Mouse (Mus musculus) macrophage (primary cell): ENCODE measurements around the gene Tagln2. TPM values are rescaled to one million over a fixed set of nuclear protein-coding genes. Genes with fewer than 3 reads are reported as not detected.

Source experiments
- H3K27ac ChIP-seq: fragments of 350-480 bp; formaldehyde crosslinking; 2 replicates; pipeline ENCODE4 v1.9.0; 2021
- H3K36me3 ChIP-seq: fragments of 350-480 bp; formaldehyde crosslinking; 2 replicates; pipeline ENCODE4 v1.9.0; 2021; ENCODE audit errors: inconsistent target
- H3K4me3 ChIP-seq: fragments of 350-480 bp; formaldehyde crosslinking; 2 replicates; pipeline ENCODE4 v1.9.0; 2021; ENCODE audit errors: inconsistent target
- H3K79me2 ChIP-seq: fragments of 350-480 bp; formaldehyde crosslinking; 2 replicates; pipeline ENCODE4 v1.9.0; 2021; ENCODE audit errors: inconsistent target
- WGBS: methylation state at CpG from one replicate; pipeline ENCODE4 v1.1.7; 2026; ENCODE audit warnings: inconsistent platforms; ENCODE audit not compliant: missing documents; 5-methylcytosine and 5-hydroxymethylcytosine counted together
- polyA plus RNA-seq: library from polyadenylated mRNA; stranded (reverse); fragments of 250-400 nt; gene quantifications from 3 replicates; pipeline ENCODE4 v1.2.4, GENCODE M21; 2018; ENCODE audit warnings: inconsistent platforms

Tagln2 gene
- polyA plus RNA-seq, 1 experiment from 2014 or later = 441 TPM

GRCm38 (mm10) chr1:172486651-172487050, 13.2 kb upstream of the Tagln2 start:
- no peak overlapping the region for H3K27ac ChIP-seq
- WGBS = 95% methylated on average over 5 of the region's 5 CpGs
- H3K4me3 ChIP-seq = no peak overlapping the region

GRCm38 (mm10) chr1:172487859-172488258, 12.0 kb upstream of the Tagln2 start:
- Histone ChIP-seq H3K4me3 (no peak overlapping the region), H3K79me2 (no peaks in the 10 kb centered on the region), H3K27ac (no peak overlapping the region), H3K36me3 (no peaks in the 10 kb centered on the region)
- WGBS = 90% methylated on average over 4 of the region's 4 CpGs

More at GRCm38 (mm10) chr1:172486651-172487050, 13.2 kb upstream of the Tagln2 start:
- H3K36me3 ChIP-seq = no peaks in the 10 kb centered on the region
- H3K79me2 ChIP-seq = no peaks in the 10 kb centered on the region

GRCm38 (mm10) chr1:172488831-172489230, 11.0 kb upstream of the Tagln2 start:
- Histone ChIP-seq H3K27ac (no peak overlapping the region), H3K36me3 (no peaks in the 10 kb centered on the region), H3K79me2 (no peaks in the 10 kb centered on the region), H3K4me3 (no peak overlapping the region)
- 87% methylated on average over 7 of the region's 7 CpGs for WGBS

- H3K36me3 ChIP-seq = no peaks in the 10 kb centered on the region
- H3K27ac ChIP-seq = no peak overlapping the region
- WGBS = 74% methylated on average over 12 of the region's 12 CpGs
- H3K4me3 ChIP-seq = no peak overlapping the region
- no peaks in the 10 kb centered on the region for H3K79me2 ChIP-seq
Observed at GRCm38 (mm10) chr1:172489585-172490250, 10.1 kb upstream of the Tagln2 start.

GRCm38 (mm10) chr1:172490261-172490661, 9.6 kb upstream of the Tagln2 start:
- no peak overlapping the region for H3K27ac ChIP-seq
- 23% methylated on average over 8 of the region's 10 CpGs for WGBS
- H3K4me3 ChIP-seq = no peak overlapping the region
- H3K79me2 ChIP-seq = no peaks in the 10 kb centered on the region
- H3K36me3 ChIP-seq = no peaks in the 10 kb centered on the region

GRCm38 (mm10) chr1:172492047-172492446, 7.8 kb upstream of the Tagln2 start:
- no peak overlapping the region for H3K4me3 ChIP-seq
- 97% methylated on average over 8 of the region's 8 CpGs for whole genome bisulfite sequencing
- no peaks in the 10 kb centered on the region for H3K79me2 ChIP-seq
- no peak overlapping the region for H3K27ac ChIP-seq
- no peaks in the 10 kb centered on the region for H3K36me3 ChIP-seq

- 93% methylated on average over 6 of the region's 6 CpGs for WGBS
- no peaks in the 10 kb centered on the region for H3K36me3 ChIP-seq
- no peak overlapping the region for H3K27ac ChIP-seq
- H3K4me3 ChIP-seq = no peak overlapping the region
- no peaks in the 10 kb centered on the region for H3K79me2 ChIP-seq
Observed at GRCm38 (mm10) chr1:172493516-172493915, 6.3 kb upstream of the Tagln2 start.

- Histone ChIP-seq H3K36me3 (no peaks in the 10 kb centered on the region), H3K4me3 (no peak overlapping the region), H3K27ac (no peak overlapping the region), H3K79me2 (peaks cover 9% of the 10 kb centered on the region)
- WGBS = 92% methylated on average over 17 of the region's 17 CpGs
Observed at GRCm38 (mm10) chr1:172496030-172496429, 3.8 kb upstream of the Tagln2 start.

GRCm38 (mm10) chr1:172497428-172497827, 2.4 kb upstream of the Tagln2 start:
- peaks cover 23% of the 10 kb centered on the region for H3K79me2 ChIP-seq
- no peak overlapping the region for H3K27ac ChIP-seq
- no peak overlapping the region for H3K4me3 ChIP-seq
- 52% methylated on average over 10 of the region's 10 CpGs for WGBS
- H3K36me3 ChIP-seq = no peaks in the 10 kb centered on the region

GRCm38 (mm10) chr1:172500451-172501370, 864 bp downstream of the Tagln2 start:
- peak overlapping the region; percentile 82 for H3K4me3 ChIP-seq
- peaks cover 55% of the 10 kb centered on the region for H3K79me2 ChIP-seq
- under 1% methylated on average over 48 of the region's 56 CpGs for WGBS
- peak overlapping the region; percentile 96 for H3K27ac ChIP-seq
- peaks cover 9% of the 10 kb centered on the region; the same call in 1 of the 2 replicates for H3K36me3 ChIP-seq

- Histone ChIP-seq H3K27ac (peak overlapping the region; percentile 96), H3K4me3 (peak overlapping the region; percentile 82)
Observed at GRCm38 (mm10) chr1:172501371-172502144, 1.7 kb downstream of the Tagln2 start.

GRCm38 (mm10) chr1:172502145-172503110, 2.6 kb downstream of the Tagln2 start:
- Histone ChIP-seq H3K4me3 (peak overlapping the region; percentile 82), H3K27ac (peak overlapping the region; percentile 96), H3K79me2 (peaks cover 59% of the 10 kb centered on the region), H3K36me3 (peaks cover 25% of the 10 kb centered on the region; the same call in 1 of the 2 replicates)
- 28% methylated on average over 10 of the region's 13 CpGs for WGBS

More at GRCm38 (mm10) chr1:172501371-172502144, 1.7 kb downstream of the Tagln2 start:
- peaks cover 17% of the 10 kb centered on the region; the same call in 1 of the 2 replicates for H3K36me3 ChIP-seq
- WGBS = 5% methylated on average over 10 of the region's 13 CpGs
- H3K79me2 ChIP-seq = peaks cover 59% of the 10 kb centered on the region
